Mouse (Mus musculus): ENCODE data around the gene Tmed4. TPM values are rescaled to one million over a fixed set of nuclear protein-coding genes. Genes with fewer than 3 reads are reported as not detected.

The Tmed4 gene
- total and polyA plus RNA-seq, 3 experiments: 60.9 to 66.5 TPM; not detected in 1

- no peak overlapping the region for H3K4me3 ChIP-seq (ENCODE audit: control insufficient read depth in 1 of 2, insufficient read depth in 1 of 2, low read depth in 2 of 2, low read length in 2 of 2)
- no peaks in the 10 kb centered on the region for H3K79me2 ChIP-seq (ENCODE audit: control insufficient read depth, insufficient read depth, low read length, poor library complexity)
- peaks cover 0 to 3% of the 10 kb centered on the region in 2 experiments; a peak in 1 of 4 replicates for H3K4me1 ChIP-seq (ENCODE audit: control insufficient read depth in 1 of 2, insufficient read depth in 2 of 2, low read length in 2 of 2)
- TF ChIP-seq MYB (IDR thresholded peaks at IDR 0.05; ENCODE audit: low read depth, low read length) (no peak), ZMIZ1 (IDR thresholded peaks at IDR 0.05; ENCODE audit: low read depth, low read length) (no peak), MAZ (IDR thresholded peaks at IDR 0.05; ENCODE audit: low read depth, low read length) (no peak), TCF12 (IDR thresholded peaks at IDR 0.05; ENCODE audit: low read depth, low read length) (no peak), E2F4 (IDR thresholded peaks at IDR 0.05; ENCODE audit: borderline replicate concordance, low read depth, low read length) (no peak), MEF2A (IDR thresholded peaks at IDR 0.05; ENCODE audit: extremely low read depth, insufficient replicate concordance, low read depth, low read length, poor library complexity, severe bottlenecking) (no peak), USF1 (IDR thresholded peaks at IDR 0.05; ENCODE audit: low read depth, low read length) (no peak), MYC (IDR thresholded peaks at IDR 0.05; ENCODE audit: low read depth, low read length) (no peak), TBP (IDR thresholded peaks at IDR 0.05; ENCODE audit: low read depth, low read length) (no peak), BHLHE40 (IDR thresholded peaks at IDR 0.05; ENCODE audit: borderline replicate concordance, low read depth, low read length) (no peak), GABPA (IDR thresholded peaks at IDR 0.05; ENCODE audit: low read depth, low read length) (no peak), KAT2A (conservative IDR thresholded peaks at IDR 0.05; ENCODE audit: low read depth, low read length) (no peak), CHD2 (IDR thresholded peaks at IDR 0.05; ENCODE audit: low read length) (no peak), ZKSCAN1 (IDR thresholded peaks at IDR 0.05; ENCODE audit: low read depth, low read length) (no peak), EP300 (IDR thresholded peaks at IDR 0.05; ENCODE audit: low read depth in 1 of 2, low read length in 2 of 2) (no peak)
- peaks cover 0 to 30% of the 10 kb centered on the region in 2 experiments; a peak in 3 of 4 replicates for H3K36me3 ChIP-seq (ENCODE audit: control insufficient read depth in 1 of 2, insufficient read depth in 2 of 2, low read length in 2 of 2)
- no peak overlapping the region for H3K27ac ChIP-seq (ENCODE audit: control insufficient read depth, low read depth, low read length)
- H3K9me3 ChIP-seq (replicated peaks; ENCODE audit: insufficient read depth, low read length): no peaks in the 10 kb centered on the region
- no peaks in the 10 kb centered on the region for H3K27me3 ChIP-seq (ENCODE audit: control insufficient read depth in 1 of 2, insufficient read depth in 2 of 2, low read length in 2 of 2)
- no peak for DNase-seq (ENCODE audit: low read depth, low spot score)
- no peak overlapping the region for H3K9ac ChIP-seq (ENCODE audit: control insufficient read depth, low read depth, low read length, poor library complexity, severe bottlenecking)
Measured at GRCm38 (mm10) chr11:6302793-6303192, 28.1 kb upstream of the Tmed4 start.

- Histone ChIP-seq H3K27ac (ENCODE audit: control insufficient read depth, low read depth, low read length) (no peak overlapping the region), H3K27me3 (ENCODE audit: control insufficient read depth in 1 of 2, insufficient read depth in 2 of 2, low read length in 2 of 2) (no peaks in the 10 kb centered on the region), H3K4me3 (ENCODE audit: control insufficient read depth in 1 of 2, insufficient read depth in 1 of 2, low read depth in 2 of 2, low read length in 2 of 2) (no peak overlapping the region), H3K36me3 (ENCODE audit: control insufficient read depth in 1 of 2, insufficient read depth in 2 of 2, low read length in 2 of 2) (peaks cover 18 to 38% of the 10 kb centered on the region in 2 experiments), H3K9me3 (replicated peaks; ENCODE audit: insufficient read depth, low read length) (no peaks in the 10 kb centered on the region), H3K9ac (ENCODE audit: control insufficient read depth, low read depth, low read length, poor library complexity, severe bottlenecking) (no peak overlapping the region), H3K4me1 (ENCODE audit: control insufficient read depth in 1 of 2, insufficient read depth in 2 of 2, low read length in 2 of 2) (peaks cover 2 to 3% of the 10 kb centered on the region in 2 experiments; a peak in 2 of 4 replicates), H3K79me2 (ENCODE audit: control insufficient read depth, insufficient read depth, low read length, poor library complexity) (peaks cover 13% of the 10 kb centered on the region)
- no peak for DNase-seq (ENCODE audit: low read depth, low spot score)
- TF ChIP-seq ELF1 (IDR thresholded peaks at IDR 0.05; ENCODE audit: low read depth, low read length) (no peak), TCF12 (IDR thresholded peaks at IDR 0.05; ENCODE audit: low read depth, low read length) (no peak), ZKSCAN1 (IDR thresholded peaks at IDR 0.05; ENCODE audit: low read depth, low read length) (no peak), MAX (IDR thresholded peaks at IDR 0.05; ENCODE audit: low read length) (no peak)
Measured at GRCm38 (mm10) chr11:6299435-6299834, 24.8 kb upstream of the Tmed4 start.

Data from MEL (cell line).